Mouse (Mus musculus) naive thymus-derived CD4-positive, alpha-beta T cell, adult 2 months (primary cell): ENCODE measurements around the gene Dysf.

ENCODE experiments used
- DNase-seq: peaks from one replicate; pipeline ENCODE4 v3.0.0-alpha.2; 2011; ENCODE audit warnings: low read depth

The Dysf gene

GRCm38 (mm10) chr6:84050238-84050637 lies 41.8 kb downstream of the Dysf start:
- no peak for DNase-seq

- DNase-seq = no peak
Observed at GRCm38 (mm10) chr6:84051032-84051431, 42.6 kb downstream of the Dysf start.

GRCm38 (mm10) chr6:84053874-84054530 lies 45.6 kb downstream of the Dysf start:
- no peak for DNase-seq

GRCm38 (mm10) chr6:84055619-84056018 lies 47.2 kb downstream of the Dysf start:
- no peak for DNase-seq

- no peak for DNase-seq
Observed at GRCm38 (mm10) chr6:84057216-84057615, 48.8 kb downstream of the Dysf start.

GRCm38 (mm10) chr6:84058671-84059141 lies 50.3 kb downstream of the Dysf start:
- no peak for DNase-seq

GRCm38 (mm10) chr6:84059771-84060414 lies 51.5 kb downstream of the Dysf start:
- no peak for DNase-seq

GRCm38 (mm10) chr6:84061328-84061727 lies 52.9 kb downstream of the Dysf start:
- DNase-seq = peak; percentile 61

- no peak for DNase-seq
Observed at GRCm38 (mm10) chr6:84062541-84062940, 54.2 kb downstream of the Dysf start.

- DNase-seq = no peak
Observed at GRCm38 (mm10) chr6:84068236-84068635, 59.8 kb downstream of the Dysf start.

- DNase-seq = no peak
Observed at GRCm38 (mm10) chr6:84070251-84070650, 61.9 kb downstream of the Dysf start.

GRCm38 (mm10) chr6:84072574-84072973 lies 64.2 kb downstream of the Dysf start:
- peak; percentile 16 for DNase-seq

GRCm38 (mm10) chr6:84078172-84078571 lies 69.8 kb downstream of the Dysf start:
- DNase-seq = peak; percentile 10

- no peak for DNase-seq
Observed at GRCm38 (mm10) chr6:84080631-84081030, 72.2 kb downstream of the Dysf start.

- no peak for DNase-seq
Observed at GRCm38 (mm10) chr6:84084757-84085156, 76.4 kb downstream of the Dysf start.

- peak; percentile 15 for DNase-seq
Observed at GRCm38 (mm10) chr6:84093473-84093872, 85.1 kb downstream of the Dysf start.

GRCm38 (mm10) chr6:84094536-84094935 lies 86.1 kb downstream of the Dysf start:
- no peak for DNase-seq

GRCm38 (mm10) chr6:84094998-84095397 lies 86.6 kb downstream of the Dysf start:
- DNase-seq = peak; percentile 68

- DNase-seq = peak; percentile 76
Observed at GRCm38 (mm10) chr6:84095882-84096281, 87.5 kb downstream of the Dysf start.

GRCm38 (mm10) chr6:84102002-84102401 lies 93.6 kb downstream of the Dysf start:
- no peak for DNase-seq

GRCm38 (mm10) chr6:84105148-84106022 lies 97.0 kb downstream of the Dysf start:
- no peak for DNase-seq

GRCm38 (mm10) chr6:84106082-84106481 lies 97.7 kb downstream of the Dysf start:
- DNase-seq = no peak

GRCm38 (mm10) chr6:84110377-84110776 lies 102.0 kb downstream of the Dysf start:
- DNase-seq = no peak
